Mouse (Mus musculus): ENCODE measurements around the gene Glb1. TPM values are rescaled to one million over a fixed set of nuclear protein-coding genes. Genes with fewer than 3 reads are reported as not detected.

Glb1 gene
- 22.8 TPM for total RNA-seq (2023)

GRCm38 (mm10) chr9:114400949-114401684 lies at the start of gene Glb1, which contains the start of gene Tmppe:
Gene Glb1, plus strand, starts transcription at chr9:114401076.
Gene Tmppe, plus strand, starts transcription at chr9:114401105.

DNA sequence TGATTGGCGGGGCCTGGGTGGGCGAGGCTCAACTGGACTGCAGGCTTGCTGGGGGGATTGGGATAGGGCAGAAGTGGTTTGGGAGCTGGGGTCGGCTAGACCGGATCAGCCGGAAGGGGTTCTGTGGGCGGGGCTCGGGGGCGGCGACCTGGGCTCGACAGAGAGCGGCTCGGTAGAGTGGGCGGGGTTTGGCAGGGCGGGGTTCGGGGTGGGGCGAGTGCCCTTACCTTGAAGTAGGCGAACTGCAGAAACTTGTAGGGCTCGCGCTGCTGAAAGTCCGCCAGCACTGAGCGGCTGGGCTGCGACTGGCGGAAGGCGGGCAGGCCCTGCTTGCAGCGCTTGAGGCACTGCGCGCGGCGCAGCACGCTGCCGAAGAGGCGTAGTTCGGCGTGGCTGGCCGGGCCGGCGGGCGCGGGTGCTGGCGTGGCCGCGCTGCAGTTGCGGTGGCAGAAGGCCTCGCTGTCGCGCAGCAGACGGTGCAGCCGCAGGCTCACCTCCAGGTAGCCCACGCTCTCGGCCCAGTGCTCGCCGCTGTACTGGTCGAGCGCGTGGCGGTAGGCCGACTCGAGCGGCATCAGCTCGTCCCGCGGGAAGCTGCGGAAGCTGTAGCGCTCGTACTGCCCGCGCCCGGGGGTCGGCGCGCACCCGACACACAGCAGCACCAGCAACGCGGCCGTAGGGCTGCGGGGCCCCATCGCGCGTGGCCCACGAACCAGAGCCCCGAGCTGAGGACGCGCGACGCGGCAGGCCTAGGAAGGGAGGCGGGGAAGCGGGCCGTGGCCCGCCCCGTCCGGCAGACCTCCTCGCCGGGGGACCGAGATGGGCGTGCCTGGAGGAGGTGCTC lies 10.7 kb upstream of the Glb1 start, which contains the start of gene Crtap:
Gene Crtap (minus strand): TSS at position 771 of the 844 bp plus-strand sequence.

DNA sequence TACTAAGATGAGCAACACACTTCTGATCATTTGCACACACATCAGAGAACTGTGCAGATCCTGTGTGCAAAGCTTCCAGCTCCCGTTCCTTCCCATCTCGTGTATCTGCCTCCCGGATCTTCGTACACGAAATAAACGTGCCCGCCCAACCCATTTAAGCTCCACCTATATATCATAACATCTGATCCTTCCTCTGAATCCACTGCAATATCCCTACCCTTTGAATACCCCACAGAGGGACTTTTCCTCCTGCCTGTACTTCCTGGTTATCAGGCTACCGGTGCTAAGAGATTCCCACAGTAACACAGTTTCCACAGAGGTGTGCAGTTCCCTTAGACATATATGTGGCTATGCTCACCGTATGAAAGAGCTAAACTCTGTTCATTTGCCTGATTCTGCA lies 103.9 kb downstream of the Glb1 start, which contains the start of gene Ccr4:
Gene Ccr4 (minus strand): TSS at position 101 of the 400 bp plus-strand sequence.

DNA sequence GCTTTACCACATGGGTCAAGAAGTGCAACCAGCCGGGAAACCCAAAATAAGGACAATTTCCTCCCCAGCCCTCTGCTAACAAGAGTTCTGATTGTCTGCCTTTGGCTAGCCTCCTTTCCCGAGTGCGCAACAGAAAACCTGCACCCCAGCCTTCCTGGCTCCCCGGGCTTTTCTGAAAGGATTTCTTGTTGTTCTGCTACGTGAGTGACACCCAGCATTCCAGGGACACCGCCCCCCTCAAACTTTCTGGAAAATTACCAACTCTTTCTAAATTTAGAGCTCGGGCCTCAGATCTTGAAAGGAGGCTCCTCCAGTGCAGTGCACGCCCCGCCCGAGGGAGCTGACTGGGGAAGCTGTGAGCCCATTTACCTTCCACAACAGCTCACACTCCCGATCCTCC lies 114.5 kb downstream of the Glb1 start, which contains the start of gene C130032M10Rik:
Gene C130032M10Rik (plus strand): TSS at position 334 of the 400 bp plus-strand sequence.

Other genes with a start within 250 kb of the Glb1 start
- not detected for gene Bcl2a1c, start 70.9 kb upstream of the Glb1 start, total RNA-seq (2023)
- gene Crtap, start 10.4 kb upstream of the Glb1 start, total RNA-seq (2023) = 7.3 TPM
- gene Tmppe, start within 50 bp of the Glb1 start, total RNA-seq (2023) = 14.2 TPM
- 0.53 TPM for gene Ccr4, start 103.8 kb downstream of the Glb1 start, total RNA-seq (2023)
- gene C130032M10Rik, start 114.6 kb downstream of the Glb1 start, total RNA-seq (2023) = not detected
- gene Trim71, start 163.3 kb downstream of the Glb1 start, total RNA-seq (2023) = not detected
- gene Cnot10, start 239.1 kb downstream of the Glb1 start, total RNA-seq (2023) = 67.6 TPM